Mouse (Mus musculus): Measurements from ENCODE around the gene Nkain4. TPM values are rescaled to one million over a fixed set of nuclear protein-coding genes. Genes with fewer than 3 reads are reported as not detected.

Nkain4 gene
- not detected in 2 replicates for total RNA-seq (2012; rRNA removed)
- not detected in 2 replicates for total RNA-seq (2014; rRNA removed)
- polyA plus RNA-seq (2012; ENCODE audit: insufficient read length, low read depth): not detected in 2 replicates

- H3K79me2 ChIP-seq (replicated peaks; ENCODE audit: control insufficient read depth, extremely low read depth, insufficient read depth, poor library complexity, severe bottlenecking): no peaks in the 10 kb centered on the region
- no peaks in the 10 kb centered on the region for H3K4me1 ChIP-seq (ENCODE audit: control insufficient read depth in 1 of 2, insufficient read depth in 2 of 2)
- no peak within 1 kb of the TSS for H3K9ac ChIP-seq (ENCODE audit: insufficient read depth, low read depth)
- H3K4me2 ChIP-seq (ENCODE audit: insufficient read depth, low read depth, poor library complexity, severe bottlenecking): no peak within 1 kb of the TSS
- DNase-seq (ENCODE audit: extremely low read depth): no peak
- H3K27me3 ChIP-seq (replicated peaks): peaks cover 88% of the 10 kb centered on the region
- no peak within 1 kb of the TSS for H3K27ac ChIP-seq (ENCODE audit: insufficient read depth, low read depth)
- no peaks in the 10 kb centered on the region for H3K9me3 ChIP-seq (replicated peaks; ENCODE audit: low read length)
- no peak within 1 kb of the TSS for H3K4me3 ChIP-seq (replicated peaks in 1 of 3; ENCODE audit: low read depth in 2 of 3, low read length in 2 of 3, poor library complexity in 1 of 3)
- dilution Hi-C loops (cut with MboI; ENCODE audit: extremely low pct_ligation_motif_present, extremely low pct_unique_long_range_greater_than_20kb, low sequenced_read_pairs): no loop called here
- in situ Hi-C loops (cut with MboI; ENCODE audit: low pct_ligation_motif_present, low pct_unique_long_range_greater_than_20kb, low sequenced_read_pairs): no loop called here
- no peaks in the 10 kb centered on the region for H3K36me3 ChIP-seq (replicated peaks in 1 of 2; ENCODE audit: control insufficient read depth in 1 of 2, insufficient read depth in 1 of 2, low read length in 1 of 2)
- no peak for TF ChIP-seq TCF12 (IDR thresholded peaks at IDR 0.05; ENCODE audit: low read depth, low read length)
- TF ChIP-seq CHD1 (IDR thresholded peaks at IDR 0.05; ENCODE audit: low read depth, low read length): no peak
Observed at GRCm38 (mm10) chr2:180954061-180955047, at the start of gene Nkain4. Gene Nkain4 (minus strand): TSS chr2:180954699.

GRCm38 (mm10) chr2:180996905-180997304 is 42.4 kb upstream of the Nkain4 start:
- no peak overlapping the region for H3K4me2 ChIP-seq (ENCODE audit: insufficient read depth, low read depth, poor library complexity, severe bottlenecking)
- H3K9me3 ChIP-seq (replicated peaks; ENCODE audit: low read length): no peaks in the 10 kb centered on the region
- H3K36me3 ChIP-seq (replicated peaks in 1 of 2; ENCODE audit: control insufficient read depth in 1 of 2, insufficient read depth in 1 of 2, low read length in 1 of 2): no peaks in the 10 kb centered on the region
- no peaks in the 10 kb centered on the region for H3K79me2 ChIP-seq (replicated peaks; ENCODE audit: control insufficient read depth, extremely low read depth, insufficient read depth, poor library complexity, severe bottlenecking)
- peaks cover 2% of the 10 kb centered on the region for H3K27me3 ChIP-seq (replicated peaks)
- no peak for TF ChIP-seq NELFE (IDR thresholded peaks at IDR 0.05; ENCODE audit: low read depth, low read length)
- no peak overlapping the region for H3K9ac ChIP-seq (ENCODE audit: insufficient read depth, low read depth)
- H3K4me1 ChIP-seq (ENCODE audit: control insufficient read depth in 1 of 2, insufficient read depth in 2 of 2): no peaks in the 10 kb centered on the region
- no peak overlapping the region for H3K4me3 ChIP-seq (replicated peaks in 1 of 3; ENCODE audit: low read depth in 2 of 3, low read length in 2 of 3, poor library complexity in 1 of 3)
- dilution Hi-C loops (cut with MboI; ENCODE audit: extremely low pct_ligation_motif_present, extremely low pct_unique_long_range_greater_than_20kb, low sequenced_read_pairs) (no loop called here), in situ Hi-C loops (cut with MboI; ENCODE audit: low pct_ligation_motif_present, low pct_unique_long_range_greater_than_20kb, low sequenced_read_pairs) (loop anchor here (5.0 kb wide), 1 partner anchor 60 kb away; no protein-coding TSS in a partner anchor)
- no peak overlapping the region for H3K27ac ChIP-seq (ENCODE audit: insufficient read depth, low read depth)
- no peak for DNase-seq (ENCODE audit: extremely low read depth)

GRCm38 (mm10) chr2:180996436-180996835 is 41.9 kb upstream of the Nkain4 start:
- H3K4me1 ChIP-seq (ENCODE audit: control insufficient read depth in 1 of 2, insufficient read depth in 2 of 2): no peaks in the 10 kb centered on the region
- dilution Hi-C loops (cut with MboI; ENCODE audit: extremely low pct_ligation_motif_present, extremely low pct_unique_long_range_greater_than_20kb, low sequenced_read_pairs): no loop called here
- in situ Hi-C loops (cut with MboI; ENCODE audit: low pct_ligation_motif_present, low pct_unique_long_range_greater_than_20kb, low sequenced_read_pairs): loop anchor here (5.0 kb wide), 1 partner anchor 61 kb away; no protein-coding TSS in a partner anchor
- H3K36me3 ChIP-seq (replicated peaks in 1 of 2; ENCODE audit: control insufficient read depth in 1 of 2, insufficient read depth in 1 of 2, low read length in 1 of 2): no peaks in the 10 kb centered on the region
- no peak overlapping the region for H3K4me2 ChIP-seq (ENCODE audit: insufficient read depth, low read depth, poor library complexity, severe bottlenecking)
- no peak overlapping the region for H3K4me3 ChIP-seq (replicated peaks in 1 of 3; ENCODE audit: low read depth in 2 of 3, low read length in 2 of 3, poor library complexity in 1 of 3)
- no peaks in the 10 kb centered on the region for H3K9me3 ChIP-seq (replicated peaks; ENCODE audit: low read length)
- no peak overlapping the region for H3K27ac ChIP-seq (ENCODE audit: insufficient read depth, low read depth)
- H3K27me3 ChIP-seq (replicated peaks): no peaks in the 10 kb centered on the region
- H3K9ac ChIP-seq (ENCODE audit: insufficient read depth, low read depth): no peak overlapping the region
- TF ChIP-seq TCF12 (IDR thresholded peaks at IDR 0.05; ENCODE audit: low read depth, low read length): no peak
- peak; percentile 56 for TF ChIP-seq RAD21 (IDR thresholded peaks at IDR 0.05; ENCODE audit: low read depth, low read length)
- TF ChIP-seq CTCF (conservative IDR thresholded peaks at IDR 0.05 in 1 of 2, IDR thresholded peaks at IDR 0.05 in 1 of 2; ENCODE audit: low read depth in 2 of 2, low read length in 2 of 2): peak; percentile 71 to 80
- peak; percentile 86 for TF ChIP-seq SMC3 (IDR thresholded peaks at IDR 0.05; ENCODE audit: low read depth, low read length)
- no peaks in the 10 kb centered on the region for H3K79me2 ChIP-seq (replicated peaks; ENCODE audit: control insufficient read depth, extremely low read depth, insufficient read depth, poor library complexity, severe bottlenecking)
- DNase-seq (ENCODE audit: extremely low read depth): peak; percentile 35

All from CH12.LX (cell line).